Mouse (Mus musculus): ENCODE results near the gene Ptpn3.
"Not testable (repeated sequence)": the region's sequence is repeated elsewhere in the genome, so short reads cannot be mapped to it uniquely, and the experiment has no call there.

The Ptpn3 gene

DNA sequence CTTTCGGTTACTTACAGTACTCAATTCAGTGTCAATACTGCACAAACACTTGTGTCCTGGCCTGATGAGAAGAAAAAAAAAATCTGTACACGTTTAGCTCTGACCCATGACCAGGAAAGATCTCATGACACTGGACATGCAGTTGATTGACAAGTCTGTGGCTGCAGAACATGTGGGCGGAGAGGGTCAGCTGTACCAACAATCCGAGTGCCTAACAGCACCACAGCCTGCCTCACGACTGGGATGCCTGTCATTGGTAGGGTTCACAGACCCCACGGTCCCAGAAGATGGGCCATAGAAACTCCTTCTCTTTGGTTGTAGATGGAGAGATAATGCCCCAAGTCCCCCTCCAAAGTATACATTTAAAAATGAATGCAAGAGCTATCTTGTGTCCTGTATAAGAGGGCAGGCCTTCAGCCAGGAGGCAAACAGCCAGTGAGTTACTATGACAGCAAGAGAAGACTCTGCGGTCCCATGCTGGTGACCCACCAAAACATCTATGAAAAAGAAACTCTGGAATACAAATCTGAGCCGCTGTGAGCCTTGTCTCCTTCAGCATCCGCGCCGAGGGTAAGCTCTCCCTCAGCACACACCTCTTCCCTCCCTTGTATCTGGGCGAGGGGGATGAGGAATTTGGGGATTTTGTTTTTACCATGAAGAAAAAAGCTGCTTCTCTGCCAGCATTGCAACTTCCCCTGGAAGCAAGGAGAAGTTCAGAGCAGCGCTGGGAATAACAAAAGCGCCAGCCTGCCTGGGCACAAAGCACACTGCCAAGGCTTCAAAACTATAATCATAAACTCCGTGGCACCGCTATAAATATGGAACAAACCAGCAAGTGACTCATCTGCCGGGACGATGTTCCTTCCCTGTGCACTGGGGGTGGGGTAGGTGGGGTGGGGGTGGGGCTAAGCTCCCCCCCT lies 72.8 kb downstream of the Ptpn3 start:
- DNase-seq (ENCODE audit: extremely low spot score, low read depth, low spot score), result no peak

DNA sequence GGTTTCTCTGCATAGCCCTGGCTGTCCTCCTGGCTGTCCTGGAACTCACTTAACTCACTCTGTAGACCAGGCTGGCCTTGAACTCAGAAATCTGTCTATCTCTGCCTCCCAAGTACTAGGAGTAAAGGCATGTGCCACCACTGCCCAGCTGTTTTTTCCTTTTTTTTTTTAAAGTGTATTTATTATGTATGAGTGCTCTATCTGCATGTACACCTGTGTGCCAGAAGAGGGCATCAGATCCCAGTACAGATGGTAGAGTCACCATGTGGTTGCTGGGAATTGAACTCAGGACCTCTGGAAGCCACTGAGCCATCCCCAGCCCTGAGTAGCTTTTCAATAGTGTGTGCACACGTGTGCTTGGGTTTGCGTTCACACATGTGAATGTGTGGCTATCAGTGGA lies 76.9 kb downstream of the Ptpn3 start:
- DNase-seq (ENCODE audit: extremely low spot score, low read depth, low spot score), result no peak

GRCm38 (mm10) chr4:57217746-57218145 lies 83.9 kb downstream of the Ptpn3 start:
- no peak for DNase-seq (ENCODE audit: extremely low spot score, low read depth, low spot score)

DNA sequence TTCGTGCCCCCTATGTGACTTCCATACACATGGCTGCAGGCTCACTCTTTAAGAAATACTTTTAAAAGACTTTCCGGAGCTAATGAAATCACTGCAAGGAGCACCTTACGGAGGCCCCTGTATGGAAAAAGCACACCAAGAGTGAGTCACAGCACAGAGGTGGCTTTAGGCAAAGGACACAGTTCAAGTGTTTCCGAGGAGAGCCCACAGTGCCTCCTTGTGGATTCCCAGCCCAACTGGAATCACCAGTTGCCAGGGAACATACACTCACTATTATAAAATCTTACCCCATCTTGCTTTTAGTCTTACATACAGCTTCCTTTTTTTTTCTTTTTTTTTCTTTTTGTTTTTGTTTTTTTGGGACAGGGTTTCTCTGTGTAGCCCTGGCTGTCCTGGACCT lies 85.1 kb downstream of the Ptpn3 start:
- DNase-seq (ENCODE audit: extremely low spot score, low read depth, low spot score), result no peak

DNA sequence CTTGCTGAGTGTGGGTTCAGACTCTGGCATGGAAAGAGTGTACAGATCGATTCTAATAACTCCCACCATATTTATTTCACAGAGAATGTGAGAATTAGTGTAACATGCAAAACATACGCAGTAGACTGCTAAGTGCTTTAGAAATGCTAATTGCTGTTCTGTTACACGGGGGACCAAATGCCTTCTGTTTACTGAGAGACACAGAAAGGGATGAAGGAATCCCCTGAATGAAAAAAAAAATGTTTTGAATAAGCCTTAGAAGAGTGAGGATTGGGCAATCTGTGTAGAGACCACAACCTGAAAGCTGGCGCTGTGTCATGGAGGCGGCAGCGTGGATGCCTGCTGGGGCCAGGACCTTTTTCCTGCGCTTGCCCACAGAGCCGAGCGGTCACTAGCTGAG lies 86.8 kb downstream of the Ptpn3 start:
- no peak for DNase-seq (ENCODE audit: extremely low spot score, low read depth, low spot score)

DNA sequence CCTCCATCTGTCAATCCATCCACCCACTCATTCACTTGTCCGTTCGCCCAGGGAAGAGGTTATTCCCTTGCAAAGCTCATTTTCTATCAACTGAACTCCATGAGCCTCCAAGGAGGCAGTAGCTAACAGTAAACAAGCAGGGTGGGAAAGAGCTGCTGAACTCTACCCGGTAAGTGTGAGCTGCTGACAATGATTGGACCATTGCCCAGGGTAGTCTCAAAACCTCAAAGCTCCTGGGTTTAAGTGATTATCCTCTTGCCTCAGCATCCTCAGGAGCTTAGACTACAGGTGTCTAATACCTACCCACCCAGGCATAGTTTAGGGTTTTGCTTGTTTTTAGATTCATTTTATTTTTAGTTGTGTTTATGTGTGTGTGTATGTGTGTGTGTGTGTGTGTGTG lies 87.5 kb downstream of the Ptpn3 start:
- DNase-seq (ENCODE audit: extremely low spot score, low read depth, low spot score), result no peak

GRCm38 (mm10) chr4:57211706-57212105 lies 89.9 kb downstream of the Ptpn3 start:
- no peak for DNase-seq (ENCODE audit: extremely low spot score, low read depth, low spot score)

GRCm38 (mm10) chr4:57205908-57206307 lies 95.7 kb downstream of the Ptpn3 start:
- no peak for DNase-seq (ENCODE audit: extremely low spot score, low read depth, low spot score)

DNA sequence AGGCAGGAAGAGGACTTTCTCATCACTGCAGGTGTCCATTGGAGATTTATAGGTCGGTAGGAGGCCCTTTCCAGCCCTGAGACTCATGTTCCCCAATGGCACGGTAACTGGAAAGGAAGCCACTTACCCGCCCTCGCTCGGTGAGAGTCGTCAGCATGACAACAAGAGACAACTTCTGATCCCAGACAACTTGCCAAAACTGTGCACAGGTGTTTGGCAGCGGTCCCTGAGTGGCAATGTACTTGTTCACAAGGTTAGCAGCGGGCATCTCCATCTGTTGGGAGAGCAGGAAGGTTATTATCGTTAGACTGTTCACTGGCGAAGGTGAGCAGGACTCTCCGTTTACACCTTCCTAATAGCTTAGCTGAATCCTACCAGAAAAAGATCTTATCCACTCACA lies 96.9 kb downstream of the Ptpn3 start:
- DNase-seq (ENCODE audit: extremely low spot score, low read depth, low spot score), result no peak

DNA sequence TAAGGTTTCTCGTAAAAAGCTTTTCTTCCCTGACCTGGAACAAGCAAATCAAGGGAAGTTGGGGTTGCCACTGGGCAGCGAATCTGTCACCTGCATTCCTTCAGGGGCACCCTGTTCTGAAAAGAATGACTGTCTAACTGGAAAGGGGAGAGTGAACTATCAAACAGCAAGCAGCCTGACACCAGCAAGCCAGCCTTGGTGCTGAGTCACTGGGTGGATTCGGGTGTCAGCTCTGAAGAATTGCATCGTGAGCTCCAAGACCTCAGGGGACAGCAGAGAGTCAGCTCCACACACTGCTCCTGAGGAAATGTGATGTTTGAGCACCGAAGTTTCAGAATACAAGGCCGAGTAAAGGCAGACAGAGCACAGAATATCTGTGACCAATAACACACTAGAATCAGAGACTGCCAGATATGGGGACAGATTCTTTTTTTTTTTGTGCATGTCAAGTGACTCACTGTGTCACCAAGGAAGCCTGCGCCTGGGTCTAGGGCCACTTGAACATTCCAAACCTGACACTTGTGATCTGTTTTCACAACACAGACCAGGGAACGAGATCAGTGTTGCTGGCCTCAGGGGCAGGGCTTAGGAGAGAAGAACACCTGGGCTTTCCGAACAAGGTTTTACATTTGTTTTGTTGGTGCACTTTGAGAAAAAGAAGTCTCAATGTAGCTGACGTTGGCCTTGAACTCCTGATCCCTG lies 98.8 kb downstream of the Ptpn3 start:
- no peak for DNase-seq (ENCODE audit: extremely low spot score, low read depth, low spot score)

GRCm38 (mm10) chr4:57202132-57202531 lies 99.5 kb downstream of the Ptpn3 start:
- DNase-seq (ENCODE audit: extremely low spot score, low read depth, low spot score), result no peak

GRCm38 (mm10) chr4:57200661-57201060 lies 101.0 kb downstream of the Ptpn3 start:
- DNase-seq (ENCODE audit: extremely low spot score, low read depth, low spot score), result no peak

DNA sequence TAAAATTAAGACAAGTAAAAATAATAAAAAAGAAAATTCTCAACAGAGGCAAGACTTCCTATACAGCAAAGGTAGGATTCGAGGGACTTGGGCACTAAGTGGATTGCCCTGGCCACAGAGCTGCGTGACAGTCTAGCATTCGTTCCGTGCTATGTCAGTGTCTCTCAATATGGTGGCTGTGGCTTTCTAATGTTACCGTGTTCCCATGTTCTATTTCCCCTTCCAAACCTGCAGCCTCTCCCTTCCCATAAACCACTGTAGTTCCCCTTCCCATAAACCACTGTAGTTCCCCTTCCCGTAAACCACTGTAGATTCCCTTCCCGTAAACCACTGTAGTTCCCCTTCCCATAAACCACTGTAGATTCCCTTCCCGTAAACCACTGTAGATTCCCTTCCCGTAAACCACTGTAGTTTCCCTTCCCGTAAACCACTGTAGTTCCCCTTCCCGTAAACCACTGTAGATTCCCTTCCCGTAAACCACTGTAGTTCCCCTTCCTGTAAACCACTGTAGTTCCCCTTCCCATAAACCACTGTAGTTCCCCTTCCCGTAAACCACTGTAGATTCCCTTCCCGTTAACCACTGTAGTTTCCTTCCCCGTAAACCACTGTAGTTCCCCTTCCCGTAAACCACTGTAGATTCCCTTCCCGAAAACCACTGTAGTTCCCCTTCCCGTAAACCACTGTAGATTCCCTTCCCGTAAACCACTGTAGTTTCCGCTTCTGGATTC lies 102.8 kb downstream of the Ptpn3 start:
- not testable (repeated sequence) for DNase-seq (ENCODE audit: extremely low spot score, low read depth, low spot score)

DNA sequence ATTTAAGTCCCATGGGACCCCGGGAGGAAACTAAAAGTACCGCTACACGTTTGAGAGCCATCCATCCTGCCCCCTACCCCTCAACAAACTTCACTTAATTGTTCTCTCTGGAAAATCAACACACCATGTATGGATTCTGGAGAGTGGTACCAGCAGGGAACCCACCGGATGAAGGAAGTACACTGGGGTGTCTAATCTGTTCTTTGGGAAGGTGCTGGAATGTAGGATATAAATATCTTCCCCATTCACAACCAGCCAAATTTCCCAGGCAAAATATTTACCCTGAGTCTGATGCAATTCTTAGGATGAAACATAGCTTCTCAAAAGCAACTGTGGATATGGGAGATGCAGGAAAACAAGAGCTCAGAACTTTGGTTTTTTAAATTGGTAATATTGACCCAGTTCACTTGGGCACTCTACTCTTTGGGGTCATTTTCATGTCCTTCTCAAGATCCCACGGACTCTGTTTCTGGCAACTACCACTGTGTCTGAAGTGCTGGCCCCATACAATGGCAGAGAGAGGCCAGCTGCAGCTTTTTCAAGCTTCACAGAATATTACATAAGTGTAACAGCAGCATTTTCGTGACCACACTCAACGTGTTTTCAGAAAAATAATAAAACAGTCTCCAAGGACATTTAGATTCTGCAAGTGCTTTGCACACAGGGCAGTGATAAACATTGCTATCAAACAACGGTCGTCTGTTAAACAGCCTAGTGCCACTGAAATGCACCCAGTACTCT lies 109.9 kb downstream of the Ptpn3 start:
- DNase-seq (ENCODE audit: extremely low spot score, low read depth, low spot score), result no peak

DNA sequence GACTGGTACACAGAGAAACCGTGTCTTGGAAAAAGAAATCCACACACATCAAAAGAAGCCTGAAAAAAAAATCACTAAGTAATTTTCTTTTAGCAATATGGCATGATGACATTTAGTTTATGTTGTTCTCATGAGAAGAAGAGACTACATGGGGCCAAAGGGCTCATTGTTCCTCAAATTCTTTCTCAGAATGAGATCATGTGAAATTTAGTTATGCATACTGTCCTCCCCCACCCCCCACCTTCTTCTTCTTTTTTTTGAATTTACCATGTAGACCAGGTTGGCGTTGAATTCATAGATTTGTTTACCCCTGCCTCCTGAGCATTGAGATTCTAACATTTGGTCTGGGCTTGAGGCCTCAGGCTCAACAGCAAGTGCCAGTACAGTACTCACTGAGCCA lies 111.8 kb downstream of the Ptpn3 start:
- DNase-seq (ENCODE audit: extremely low spot score, low read depth, low spot score), result no peak

- DNase-seq (ENCODE audit: extremely low spot score, low read depth, low spot score), result no peak
These were observed 115.6 kb downstream of the Ptpn3 start for GRCm38 (mm10) chr4:57186035-57186434.

DNA sequence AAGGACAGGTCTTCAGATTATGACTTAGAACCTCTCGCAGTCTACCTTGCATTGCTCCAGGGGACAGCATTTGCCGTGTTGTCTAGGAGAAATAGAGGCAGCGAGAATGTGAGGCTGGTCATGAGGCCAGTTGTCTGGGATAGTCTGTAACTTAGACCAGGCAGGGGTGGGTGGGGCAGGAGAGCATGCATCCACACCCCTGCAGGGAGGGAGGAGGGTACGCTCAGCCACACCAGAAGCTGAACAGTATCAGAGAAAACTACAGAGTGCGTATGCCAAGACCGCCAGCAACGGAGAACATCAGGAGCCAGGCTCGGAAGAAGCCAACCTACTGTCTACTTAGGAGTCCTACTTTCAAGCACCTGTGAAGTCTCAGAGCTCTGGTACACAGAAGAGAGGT lies 116.2 kb downstream of the Ptpn3 start:
- DNase-seq (ENCODE audit: extremely low spot score, low read depth, low spot score), result no peak

- no peak for DNase-seq (ENCODE audit: extremely low spot score, low read depth, low spot score)
These were observed 118.1 kb downstream of the Ptpn3 start for GRCm38 (mm10) chr4:57183493-57183892.

GRCm38 (mm10) chr4:57181538-57181937 lies 120.1 kb downstream of the Ptpn3 start:
- no peak for DNase-seq (ENCODE audit: extremely low spot score, low read depth, low spot score)

DNA sequence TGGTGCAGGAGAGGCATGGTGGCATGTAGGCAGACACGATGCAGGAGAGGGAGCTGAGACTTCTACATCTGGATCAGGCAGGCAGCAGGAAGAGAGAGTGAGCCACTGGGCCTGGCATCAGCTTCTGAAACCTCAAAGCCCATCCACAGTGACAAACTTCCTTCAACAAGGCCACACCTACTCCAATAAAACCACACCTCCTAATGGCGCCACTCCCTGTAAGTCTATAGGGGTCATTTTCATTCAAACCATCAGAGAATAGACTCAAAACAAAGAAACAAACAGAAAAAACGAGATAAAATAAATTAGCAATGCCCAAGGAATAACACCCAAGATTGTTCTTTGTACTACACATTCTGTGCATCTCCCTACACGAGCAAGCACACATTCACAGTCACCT lies 122.8 kb downstream of the Ptpn3 start:
- no peak for DNase-seq (ENCODE audit: extremely low spot score, low read depth, low spot score)

GRCm38 (mm10) chr4:57175329-57175728 lies 126.3 kb downstream of the Ptpn3 start:
- no peak for DNase-seq (ENCODE audit: extremely low spot score, low read depth, low spot score)
